14 mouse cellular contexts compared by ENCODE assay signal in genomic region chr2:153033545-153034230, GRCm38 (mm10). TPM values are rescaled to one million over a fixed set of nuclear protein-coding genes. Genes with fewer than 3 reads are reported as not detected.
DNase-seq lines count a peak whose midpoint lies in the region; ATAC-seq and TF ChIP-seq lines count a peak whose summit lies in the region.
"Had no signal": no experiment of that assay in that cellular context is flagged by ENCODE, and none has a peak within 500 bp of the region (broad histone marks: within the 10 kb centered on the region; RNA-seq: fewer than 3 reads in every experiment).

No protein-coding gene starts in this region.

- peak overlapping the region; percentile 76 for H3K4me2 ChIP-seq in hindbrain, embryonic 12.5 days (replicated peaks)
- H3K4me2 ChIP-seq in midbrain, embryonic 16.5 days (ENCODE audit: low read length): peak overlapping the region; percentile 95
- H3K4me2 ChIP-seq: limb, embryonic 12.5 days had no signal

- no peaks in the 10 kb centered on the region for H3K27me3 ChIP-seq in cerebellum, adult 2 months (ENCODE audit: control insufficient read depth, insufficient read depth, low read length)
- peaks cover 49% of the 10 kb centered on the region for H3K27me3 ChIP-seq in hindbrain, embryonic 12.5 days
- H3K27me3 ChIP-seq in midbrain, embryonic 16.5 days (ENCODE audit: control insufficient read depth, insufficient read depth, low read depth, low read length): no peaks in the 10 kb centered on the region

- H3K9me3 ChIP-seq in hindbrain, embryonic 12.5 days (replicated peaks): no peaks in the 10 kb centered on the region
- no peaks in the 10 kb centered on the region for H3K9me3 ChIP-seq in midbrain, embryonic 16.5 days (replicated peaks; ENCODE audit: control insufficient read depth, low read length, poor library complexity, severe bottlenecking)
- H3K9me3 ChIP-seq: limb, embryonic 12.5 days had no signal

- H3K36me3 ChIP-seq in hindbrain, embryonic 12.5 days: no peaks in the 10 kb centered on the region
- no peaks in the 10 kb centered on the region for H3K36me3 ChIP-seq in midbrain, embryonic 16.5 days (ENCODE audit: control insufficient read depth, insufficient read depth, low read length)
- H3K36me3 ChIP-seq: limb, embryonic 12.5 days had no signal

- DNase-seq in cerebellum, adult 2 months: peak; percentile 75 to 88
- DNase-seq in cerebellum, postnatal 10 days: peak; percentile 82 to 83
- no peak for DNase-seq in kidney, postnatal 25 days
- no peak for DNase-seq in thymus, postnatal 0 days (ENCODE audit: low spot score)
- no peak for DNase-seq in right cerebral cortex, postnatal 25 days
- DNase-seq: adrenal gland, postnatal 14 days; gastrocnemius, postnatal 36 days; liver, postnatal 0 days had no signal

- 5% methylated on average over 5 of the region's 5 CpGs for WGBS in cerebellum, adult 2 months
- 70% methylated on average over 5 of the region's 5 CpGs for WGBS in hindbrain, embryonic 12.5 days
- WGBS in midbrain, embryonic 16.5 days: 61% methylated on average over 5 of the region's 5 CpGs

- TF ChIP-seq CTCF in cerebellum, adult 2 months (IDR thresholded peaks at IDR 0.05; ENCODE audit: borderline replicate concordance, insufficient read depth, low read depth, low read length): no peak

- TF ChIP-seq POLR2A in cerebellum, adult 2 months (IDR thresholded peaks at IDR 0.05; ENCODE audit: borderline replicate concordance, insufficient read depth, low read length): peak; percentile 4; the same call in 1 of the 2 replicates

- H3K27ac ChIP-seq in cerebellum, adult 2 months (ENCODE audit: insufficient read depth, low read length): peak overlapping the region; percentile 76
- H3K27ac ChIP-seq in hindbrain, embryonic 12.5 days: no peak overlapping the region
- no peak overlapping the region for H3K27ac ChIP-seq in midbrain, embryonic 16.5 days (ENCODE audit: low read length)
- H3K27ac ChIP-seq: limb, embryonic 12.5 days; stomach, postnatal 0 days had no signal

- H3K4me1 ChIP-seq in cerebellum, adult 2 months (ENCODE audit: control insufficient read depth, insufficient read depth, low read length): peaks cover 32% of the 10 kb centered on the region
- peaks cover 43% of the 10 kb centered on the region for H3K4me1 ChIP-seq in hindbrain, embryonic 12.5 days
- peaks cover 43% of the 10 kb centered on the region for H3K4me1 ChIP-seq in midbrain, embryonic 16.5 days (ENCODE audit: control insufficient read depth, insufficient read depth, low read length)

- ATAC-seq in hindbrain, embryonic 12.5 days (ENCODE audit: low FRiP score): no peak
- ATAC-seq in midbrain, embryonic 16.5 days: no peak
- ATAC-seq: liver, postnatal 0 days had no signal

- H3K4me3 ChIP-seq in cerebellum, adult 2 months (replicated peaks; ENCODE audit: insufficient read depth, low read depth, low read length): peak overlapping the region; percentile 87
- peak overlapping the region; percentile 71 for H3K4me3 ChIP-seq in hindbrain, embryonic 12.5 days
- H3K4me3 ChIP-seq in midbrain, embryonic 16.5 days (ENCODE audit: low read depth, low read length): peak overlapping the region; percentile 61
- H3K4me3 ChIP-seq: limb, embryonic 12.5 days had no signal

- H3K9ac ChIP-seq in hindbrain, embryonic 12.5 days: peak overlapping the region; percentile 19; the same call in 1 of the 2 replicates
- H3K9ac ChIP-seq in midbrain, embryonic 16.5 days (ENCODE audit: low read depth, low read length): peak overlapping the region; percentile 18; the same call in 1 of the 2 replicates
- H3K9ac ChIP-seq: limb, embryonic 12.5 days; liver, postnatal 0 days had no signal

RNA-seq across cellular contexts. Expression of gene Xkr7, which starts 2.0 kb away (rescaled TPM):
- polyA plus RNA-seq in cerebellum, adult 2 months (2012; rRNA removed): 9.5 and 11.6 TPM in 2 replicates
- polyA plus RNA-seq in hindbrain, embryonic 12.5 days (2016; fragmentation: Nextera tagmentation; extraction: Ambion mirVana): 1.7 and 2.0 TPM in 2 replicates
- 1.6 and 1.9 TPM in 2 replicates for polyA plus RNA-seq in midbrain, embryonic 16.5 days (2015; fragmentation: Nextera tagmentation; extraction: Ambion mirVana)
- polyA plus RNA-seq in thymus, postnatal 0 days (2015; fragmentation: Nextera tagmentation; extraction: Ambion mirVana): 0.06 TPM in 1 of 2 replicates, not detected in the other
- polyA plus RNA-seq: heart, embryonic 14.5 days; intestine, embryonic 14.5 days; limb, embryonic 12.5 days; liver, postnatal 0 days; stomach, postnatal 0 days had no signal

RNA-seq across cellular contexts. Expression of gene Pdrg1, which starts 18.5 kb away (rescaled TPM):
- polyA plus RNA-seq in cerebellum, adult 2 months (2012; rRNA removed): 131 and 133 TPM in 2 replicates
- 127 and 131 TPM in 2 replicates for polyA plus RNA-seq in hindbrain, embryonic 12.5 days (2016; fragmentation: Nextera tagmentation; extraction: Ambion mirVana)
- 236 and 259 TPM in 2 replicates for polyA plus RNA-seq in midbrain, embryonic 16.5 days (2015; fragmentation: Nextera tagmentation; extraction: Ambion mirVana)
- 166 and 168 TPM in 2 replicates for polyA plus RNA-seq in thymus, postnatal 0 days (2015; fragmentation: Nextera tagmentation; extraction: Ambion mirVana)

RNA-seq across cellular contexts. Expression of gene Ccm2l, which starts 32.1 kb away (rescaled TPM):
- 9.0 and 11.4 TPM in 2 replicates for polyA plus RNA-seq in cerebellum, adult 2 months (2012; rRNA removed)
- polyA plus RNA-seq in hindbrain, embryonic 12.5 days (2016; fragmentation: Nextera tagmentation; extraction: Ambion mirVana): 2.8 and 3.3 TPM in 2 replicates
- polyA plus RNA-seq in midbrain, embryonic 16.5 days (2015; fragmentation: Nextera tagmentation; extraction: Ambion mirVana): 1.0 and 1.2 TPM in 2 replicates
- polyA plus RNA-seq in thymus, postnatal 0 days (2015; fragmentation: Nextera tagmentation; extraction: Ambion mirVana): 0.33 and 0.77 TPM in 2 replicates

Comparison
In these comparisons a context has a peak if more than half of its experiments do, and no peak if none do; other contexts are left out.
1. DNase-seq: peak in cerebellum, adult 2 months (2 of 2) and cerebellum, postnatal 10 days (2 of 2); none in kidney, postnatal 25 days (0 of 2), thymus, postnatal 0 days (single experiment) and right cerebral cortex, postnatal 25 days (single experiment).
2. Peak in every context shown above with its lines, with median percentiles within 50 percentile points of each other: H3K4me3 ChIP-seq.